Mouse (Mus musculus) brain, adult 2 months (tissue): ENCODE data around the gene Nlk.
"Not testable (repeated sequence)": the region's sequence is repeated elsewhere in the genome, so short reads cannot be mapped to it uniquely, and the experiment has no call there.

Experiments used
- DNase-seq: peaks from one replicate; pipeline ENCODE4 v3.0.0; 2011; ENCODE audit warnings: low read depth, low spot score

Nlk gene

GRCm38 (mm10) chr11:78690547-78690946 is 6.6 kb downstream of the Nlk start:
- DNase-seq: no peak

DNA sequence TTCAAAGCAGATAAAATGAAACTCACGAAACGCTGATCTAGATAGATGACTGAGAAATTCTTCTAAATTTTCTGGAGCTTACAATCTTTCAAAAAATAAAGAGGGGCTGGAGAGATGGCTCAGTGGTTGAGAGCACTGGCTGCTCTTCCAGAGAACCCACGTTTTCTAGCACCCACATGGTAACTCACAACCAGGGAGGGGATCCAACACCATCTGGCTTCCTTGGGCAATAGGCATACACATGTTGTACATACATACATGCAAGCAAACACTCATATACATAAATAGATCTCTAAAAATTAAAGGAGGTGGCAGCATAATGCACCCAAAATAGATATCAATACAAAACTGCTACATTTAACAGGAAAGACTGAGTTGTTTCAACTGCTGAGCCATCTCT is 16.1 kb downstream of the Nlk start:
- peak; percentile 87 for DNase-seq

DNA sequence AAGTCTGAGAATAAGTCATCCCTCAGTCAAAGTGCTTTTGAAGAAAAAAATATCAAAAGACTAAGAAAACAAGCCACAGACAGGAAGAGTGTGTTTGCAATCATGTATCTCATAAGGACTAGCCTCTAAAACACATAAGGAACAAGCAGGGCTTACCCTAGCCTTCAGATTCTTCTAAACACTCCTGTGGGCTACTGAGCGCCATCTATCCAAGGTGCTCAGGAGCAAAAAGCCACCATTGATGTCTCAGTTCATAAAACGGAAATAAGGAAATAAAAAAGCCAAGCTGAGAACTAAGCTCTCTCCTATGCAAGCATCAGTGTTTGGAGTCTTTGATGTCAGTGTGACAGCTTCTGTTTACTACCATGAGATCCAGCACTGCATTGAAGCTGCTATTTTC is 18.4 kb downstream of the Nlk start:
- DNase-seq: no peak

DNA sequence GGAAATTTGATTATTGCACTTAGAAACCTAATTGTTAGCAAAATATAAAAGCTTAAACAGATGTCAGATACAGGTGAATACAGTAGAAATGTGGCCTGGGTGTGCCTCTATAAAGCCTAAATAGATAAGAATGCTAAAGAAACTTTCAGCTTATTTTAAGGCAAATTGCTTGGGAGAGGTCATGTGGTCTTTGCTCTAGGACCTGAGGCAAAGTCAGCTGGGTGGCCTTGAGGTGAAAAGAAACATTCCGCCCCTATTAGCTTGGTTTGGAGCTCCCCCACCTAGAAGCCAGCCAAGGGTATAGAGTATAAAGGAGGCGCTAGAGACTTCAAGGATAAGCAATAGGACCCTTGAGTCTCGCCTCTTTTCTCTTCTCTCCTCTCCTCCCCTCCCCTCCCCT is 28.5 kb downstream of the Nlk start:
- no peak for DNase-seq

- no peak for DNase-seq
These were observed 32.3 kb downstream of the Nlk start for GRCm38 (mm10) chr11:78664853-78665252.

- DNase-seq: no peak
These were observed 33.3 kb downstream of the Nlk start for GRCm38 (mm10) chr11:78663916-78664315.

DNA sequence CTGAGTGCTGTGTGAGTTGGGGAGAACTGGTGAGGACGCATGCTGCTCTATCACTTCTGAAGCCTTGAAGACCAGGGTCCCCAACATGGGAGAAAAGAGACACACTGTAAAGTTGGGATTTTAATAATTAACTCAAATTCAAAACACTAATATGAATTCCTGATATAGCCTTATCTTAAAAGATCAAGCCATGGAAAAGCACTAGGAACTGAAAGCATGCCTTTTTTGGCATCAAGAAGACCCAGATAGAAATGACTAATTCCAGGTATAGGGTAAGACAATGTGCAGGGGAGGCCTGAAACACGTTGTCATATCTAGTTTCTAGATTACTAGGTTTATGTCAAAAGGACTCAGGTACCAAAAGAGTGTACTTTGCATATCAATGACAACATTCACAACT is 48.0 kb downstream of the Nlk start:
- DNase-seq: no peak

DNA sequence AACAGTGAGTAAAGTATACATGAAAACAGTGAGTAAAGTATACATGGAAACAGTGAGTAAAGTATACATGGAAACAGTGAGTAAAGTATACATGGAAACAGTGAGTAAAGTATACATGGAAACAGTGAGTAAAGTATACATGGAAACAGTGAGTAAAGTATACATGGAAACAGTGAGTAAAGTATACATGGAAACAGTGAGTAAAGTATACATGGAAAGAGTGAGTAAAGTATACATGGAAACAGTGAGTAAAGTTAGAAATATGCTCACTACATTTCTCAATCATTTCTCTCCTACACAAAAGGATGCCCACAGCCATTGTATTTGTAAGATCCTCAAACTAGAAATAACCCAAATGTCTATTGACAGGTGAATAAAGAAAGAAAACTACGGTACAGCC is 48.8 kb downstream of the Nlk start:
- DNase-seq: not testable (repeated sequence)

- no peak for DNase-seq
These were observed 53.4 kb downstream of the Nlk start for GRCm38 (mm10) chr11:78643746-78644145.

DNA sequence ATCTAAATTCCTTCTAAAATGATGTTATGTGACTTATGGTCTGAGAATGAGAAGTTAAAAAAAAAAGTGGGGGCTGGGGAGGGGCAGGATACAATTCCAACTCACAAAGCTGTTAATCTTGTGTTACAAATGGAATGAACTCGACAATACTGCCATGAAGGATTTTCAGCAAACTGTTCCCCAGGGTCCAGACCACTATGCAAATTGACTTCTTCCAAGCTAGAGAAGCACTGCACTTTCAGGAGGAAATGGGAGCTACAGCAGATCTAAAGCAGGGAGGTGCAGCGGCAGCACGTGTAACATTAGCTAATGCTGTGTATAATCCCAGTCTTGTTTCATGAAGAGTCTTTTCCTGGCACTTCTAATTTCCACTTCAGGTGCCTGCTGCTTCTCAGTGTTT is 55.0 kb downstream of the Nlk start:
- DNase-seq: no peak

GRCm38 (mm10) chr11:78641088-78641487 is 56.1 kb downstream of the Nlk start:
- peak; percentile 77 for DNase-seq

DNA sequence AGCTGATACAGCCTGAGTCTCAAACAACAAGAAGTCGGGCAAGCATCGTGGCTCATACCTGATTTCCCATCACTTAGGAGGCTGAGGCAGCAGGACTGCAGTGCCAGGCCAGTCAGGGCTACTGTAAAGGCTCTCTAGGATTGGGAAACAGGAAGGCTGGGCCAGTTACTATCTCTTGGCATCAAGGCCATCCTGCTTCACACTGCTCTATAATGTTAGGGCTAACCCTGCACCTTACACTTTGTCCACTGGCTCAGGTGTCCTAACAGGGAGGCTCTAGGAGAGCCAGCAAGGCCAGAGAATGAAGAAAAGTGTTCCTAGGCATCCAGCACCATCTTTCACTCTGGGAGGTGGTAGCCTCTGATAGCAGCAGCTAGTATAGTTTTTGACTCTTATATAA is 64.4 kb downstream of the Nlk start:
- no peak for DNase-seq

DNA sequence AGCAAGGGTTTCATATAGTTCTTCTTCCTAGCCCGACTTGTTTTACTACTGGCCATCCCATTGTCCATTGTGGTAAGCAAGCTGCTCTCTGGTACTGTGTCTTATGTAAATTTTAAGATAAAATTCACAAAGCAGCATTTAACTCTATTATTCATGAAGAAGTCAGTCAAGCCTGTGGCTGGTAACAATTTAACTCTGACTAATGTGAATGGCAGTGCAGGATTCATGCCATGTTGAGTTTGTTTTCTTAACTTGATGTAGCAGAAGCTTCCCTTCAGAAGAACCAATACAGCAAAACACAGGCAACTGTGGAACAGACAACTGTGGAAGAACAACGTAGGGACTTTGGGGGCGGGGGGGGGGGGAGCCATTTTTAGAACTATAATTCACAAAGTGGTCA is 68.3 kb downstream of the Nlk start:
- DNase-seq: no peak

DNA sequence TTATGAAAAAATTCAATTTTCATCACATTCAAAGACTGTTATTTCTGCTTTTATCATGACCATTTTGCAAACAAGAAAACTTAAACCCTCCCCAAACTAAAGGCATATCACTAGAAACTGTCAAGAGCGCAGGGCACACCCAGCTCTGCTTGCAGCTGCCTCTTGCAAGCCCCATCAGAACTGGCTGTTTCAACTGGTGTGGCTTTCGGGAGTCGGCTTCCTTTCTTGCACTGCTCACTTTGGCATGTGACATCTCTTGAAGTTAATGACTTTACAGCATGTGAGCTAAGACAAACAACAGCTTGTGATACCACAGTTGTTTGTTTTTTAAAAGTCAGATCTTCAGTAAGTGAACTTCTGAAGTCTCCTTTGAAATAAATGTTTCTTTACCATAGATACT is 72.8 kb downstream of the Nlk start:
- DNase-seq: no peak

- no peak for DNase-seq
These were observed 75.2 kb downstream of the Nlk start for GRCm38 (mm10) chr11:78621926-78622325.

GRCm38 (mm10) chr11:78620179-78620578 is 77.0 kb downstream of the Nlk start:
- DNase-seq: no peak

DNA sequence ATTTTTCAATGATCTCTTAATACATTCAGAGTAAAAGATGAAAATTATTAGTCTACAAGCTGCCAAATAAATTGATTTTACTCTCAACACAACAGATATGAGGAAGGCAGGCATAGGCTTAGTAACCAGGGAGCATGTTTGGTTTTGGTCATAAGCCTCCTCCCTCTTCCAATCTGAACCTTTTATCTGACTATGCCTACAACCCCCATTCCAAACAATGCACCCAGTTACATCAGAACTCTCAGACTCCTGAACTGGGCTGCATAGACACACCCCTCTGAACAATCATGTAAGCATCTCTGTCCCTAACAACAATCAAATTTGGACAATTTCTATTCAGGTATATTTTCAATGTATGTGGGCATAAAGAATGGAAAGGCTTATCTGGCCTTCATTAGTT is 85.9 kb downstream of the Nlk start:
- no peak for DNase-seq

- no peak for DNase-seq
These were observed 87.5 kb downstream of the Nlk start for GRCm38 (mm10) chr11:78609657-78610056.

DNA sequence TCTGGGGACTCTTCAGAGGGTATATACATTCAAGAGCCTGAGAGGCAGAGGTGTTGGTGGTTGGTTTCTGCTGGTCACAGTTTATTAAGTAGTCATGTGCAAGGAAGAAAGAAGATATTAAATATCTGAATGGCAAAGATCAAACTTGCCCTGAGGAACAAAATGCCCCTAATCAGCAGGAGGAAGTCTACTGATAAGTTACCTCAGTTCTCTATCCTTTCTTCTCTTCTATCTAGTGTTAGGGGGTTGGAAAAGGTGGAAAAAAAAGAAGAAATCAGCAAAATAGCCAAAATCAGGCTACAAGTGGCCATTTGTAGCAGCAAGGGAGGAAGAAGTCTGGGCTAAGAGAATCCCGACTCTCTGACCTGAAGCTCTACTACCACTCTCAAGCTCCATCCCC is 92.3 kb downstream of the Nlk start:
- DNase-seq: no peak

DNA sequence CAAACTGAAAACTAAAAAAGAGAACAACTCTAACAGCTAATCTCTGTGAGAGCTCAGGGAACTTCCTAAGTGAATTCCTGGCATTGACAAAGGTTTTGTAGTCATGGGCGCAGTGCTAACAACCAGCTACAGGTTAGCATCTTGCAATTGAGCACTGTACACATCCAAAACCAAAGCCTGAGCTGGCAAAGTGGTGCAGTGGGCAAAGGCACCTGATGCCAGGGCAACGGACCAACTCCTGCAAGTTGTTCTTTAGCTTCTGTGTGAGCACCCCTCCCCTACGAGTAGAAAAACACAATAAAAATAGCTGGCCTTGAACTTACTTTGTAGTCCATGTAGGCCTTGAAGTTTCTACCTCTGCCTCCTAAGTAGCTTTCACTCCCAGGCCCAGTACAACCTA is 94.4 kb downstream of the Nlk start:
- no peak for DNase-seq

DNA sequence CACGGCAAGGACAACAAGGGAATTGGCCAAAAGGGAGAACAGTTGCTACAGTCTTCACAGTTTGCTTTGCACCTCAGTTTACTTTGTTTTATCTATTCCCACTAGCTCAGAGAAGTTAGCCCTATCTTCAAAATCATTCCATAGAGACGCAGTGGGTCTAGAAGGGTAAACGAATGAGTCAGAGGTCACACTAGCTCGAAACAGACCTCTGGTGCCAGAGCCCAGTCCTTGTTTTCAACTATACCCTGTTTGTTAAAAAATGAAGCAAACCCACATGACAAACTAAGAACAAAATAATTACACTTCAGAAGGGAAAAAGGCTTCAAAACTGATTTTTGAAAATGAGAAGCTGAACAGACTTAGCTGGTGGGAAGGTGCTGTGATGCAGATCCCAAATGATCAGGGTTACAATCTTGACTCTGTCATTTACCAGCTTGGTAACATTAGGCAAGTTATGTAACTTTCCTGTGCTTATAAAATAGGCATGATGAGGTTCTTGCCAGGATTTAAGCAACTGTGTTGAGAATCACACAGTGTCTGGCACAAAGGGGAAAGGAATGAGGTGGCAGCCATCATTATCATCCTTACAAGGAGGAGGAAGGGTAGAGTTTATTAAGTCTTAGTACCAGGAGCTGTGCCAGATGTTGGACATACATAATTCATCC is 96.1 kb downstream of the Nlk start:
- peak; percentile 70 for DNase-seq

DNA sequence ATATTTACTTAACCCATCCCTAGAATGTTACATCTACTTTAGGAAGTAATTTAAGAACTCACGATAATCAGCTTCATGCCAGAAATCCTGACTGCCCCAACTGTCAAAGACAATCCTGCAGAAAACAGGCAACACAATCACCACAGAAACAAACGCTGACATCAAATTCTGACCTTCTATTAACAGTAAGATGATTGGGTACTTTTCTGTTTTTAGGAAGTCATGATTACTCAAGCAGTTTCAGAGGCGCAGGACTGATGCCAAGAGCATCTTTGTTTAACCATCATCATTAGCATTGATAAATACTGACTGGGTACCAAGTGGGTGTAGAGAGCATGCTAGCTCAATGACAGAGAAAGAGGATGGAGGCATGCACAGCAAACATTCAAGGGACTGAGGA is 96.7 kb downstream of the Nlk start:
- DNase-seq: peak; percentile 44

- DNase-seq: peak; percentile 42
These were observed 97.1 kb downstream of the Nlk start for GRCm38 (mm10) chr11:78600051-78600450.

GRCm38 (mm10) chr11:78598763-78599415 is 98.3 kb downstream of the Nlk start:
- no peak for DNase-seq
